Mouse (Mus musculus) small intestine, adult 2 months (tissue): ENCODE data around the gene Faap20.

Source experiments
- CTCF ChIP-seq: fragments of 200-500 bp; IDR thresholded peaks from 2 replicates; pipeline ENCODE4 v1.5.1; 2012; ENCODE audit warnings: low read depth, mild to moderate bottlenecking, control low read depth, inconsistent platforms, low read length, moderate library complexity, mixed read lengths; ENCODE audit not compliant: insufficient replicate concordance, insufficient read length; ENCODE audit errors: extremely low read depth
- POLR2A ChIP-seq: fragments of 200-500 bp; IDR thresholded peaks from 2 replicates; pipeline ENCODE4 v1.6.1; 2012; ENCODE audit warnings: low read depth, mild to moderate bottlenecking, control low read depth, inconsistent platforms, low read length, moderate library complexity

DNA sequence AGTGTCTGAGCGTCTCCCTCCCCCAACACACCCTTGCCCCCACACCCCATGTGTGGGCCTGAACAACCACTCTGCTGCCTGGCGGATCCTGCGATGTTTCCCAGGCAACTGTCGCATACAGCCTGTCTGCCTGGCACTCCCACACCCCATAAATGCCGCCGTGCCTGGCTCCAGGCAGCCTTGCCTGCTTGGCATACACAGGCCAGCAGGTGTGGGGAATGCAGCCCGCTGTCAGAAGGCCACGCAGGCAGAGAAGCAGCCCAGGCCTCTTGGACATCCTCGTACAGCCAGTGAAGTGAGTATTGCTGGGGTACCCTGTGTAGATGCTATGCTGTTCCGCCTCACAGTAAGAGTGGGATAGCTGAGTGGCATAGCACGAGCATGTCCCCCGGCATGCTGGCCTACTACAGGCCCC lies 2.9 kb upstream of the Faap20 start:
- TF ChIP-seq POLR2A = no peak
- no peak for TF ChIP-seq CTCF
